Mouse (Mus musculus) stomach, postnatal 0 days (tissue): ENCODE results near the gene Myo3b. TPM values are rescaled to one million over a fixed set of nuclear protein-coding genes. Genes with fewer than 3 reads are reported as not detected.

Source experiments
- ATAC-seq: fragments of 200-750 bp; cut with Nextera tagmentation; 2 replicates; pipeline ENCODE4 v1.8.0; 2017; ENCODE audit not compliant: low FRiP score, low TSS enrichment
- DNase-seq: peaks from one replicate; pipeline ENCODE4 v3.0.0-alpha.2; 2016; ENCODE audit warnings: low spot score
- H3K27ac ChIP-seq: fragments of 300-500 bp; sonication (generic); replicated peaks from 2 replicates; pipeline ENCODE4 v1.5.1; 2014; ENCODE audit warnings: mild to moderate bottlenecking, control low read depth
- H3K27me3 ChIP-seq: fragments of 300-500 bp; sonication (generic); 2 replicates; pipeline ENCODE4 v1.6.1; 2014; ENCODE audit warnings: low read length; ENCODE audit not compliant: control insufficient read depth, insufficient read depth
- H3K36me3 ChIP-seq: fragments of 300-500 bp; sonication (generic); 2 replicates; pipeline ENCODE4 v1.6.1; 2014; ENCODE audit warnings: low read length, mixed read lengths; ENCODE audit not compliant: control insufficient read depth, insufficient read depth
- H3K4me1 ChIP-seq: fragments of 300-500 bp; sonication (generic); replicated peaks from 2 replicates; pipeline ENCODE4 v1.6.1; 2014; ENCODE audit warnings: antibody characterized with exemption; ENCODE audit not compliant: control insufficient read depth, insufficient read depth
- H3K4me2 ChIP-seq: fragments of 300-500 bp; sonication (generic); replicated peaks from 2 replicates; pipeline ENCODE4 v1.6.1; 2014; ENCODE audit warnings: low read depth, mild to moderate bottlenecking, control low read depth, moderate library complexity
- H3K4me3 ChIP-seq: fragments of 300-500 bp; sonication (generic); 2 replicates; pipeline ENCODE4 v1.5.1; 2014; ENCODE audit warnings: low read depth, low read length, control low read depth
- H3K9ac ChIP-seq: fragments of 300-500 bp; sonication (generic); 2 replicates; pipeline ENCODE4 v1.6.1; 2014; ENCODE audit warnings: mild to moderate bottlenecking, low read length, control low read depth, mixed read lengths
- H3K9me3 ChIP-seq: fragments of 300-500 bp; sonication (generic); 2 replicates; pipeline ENCODE4 v1.6.1; 2016; ENCODE audit warnings: low read length; ENCODE audit not compliant: control insufficient read depth
- CTCF ChIP-seq: IDR thresholded peaks from 2 replicates; pipeline ENCODE4 v1.5.1; 2016; ENCODE audit warnings: antibody characterized with exemption, low read depth, mild to moderate bottlenecking, moderate library complexity
- EP300 ChIP-seq: optimal IDR thresholded peaks from 2 replicates; pipeline ENCODE3; 2016; ENCODE audit warnings: antibody characterized with exemption
- WGBS: fragments of 180-500 bp; shearing (Covaris S2); extraction: QIAGEN DNeasy Blood & Tissue Kit; methylation state at CpG from one replicate; pipeline ENCODE4 v1.1.7; 2014; 5-methylcytosine and 5-hydroxymethylcytosine counted together
- polyA plus RNA-seq: library from polyadenylated mRNA; unstranded; fragments of >200 nt; fragmentation: Nextera tagmentation; extraction: Ambion mirVana; gene quantifications from 2 replicates; pipeline ENCODE4 v1.2.1, GENCODE M21; 2015

The Myo3b gene
- polyA plus RNA-seq, 1 experiment from 2014 or later: 0.21 TPM

DNA sequence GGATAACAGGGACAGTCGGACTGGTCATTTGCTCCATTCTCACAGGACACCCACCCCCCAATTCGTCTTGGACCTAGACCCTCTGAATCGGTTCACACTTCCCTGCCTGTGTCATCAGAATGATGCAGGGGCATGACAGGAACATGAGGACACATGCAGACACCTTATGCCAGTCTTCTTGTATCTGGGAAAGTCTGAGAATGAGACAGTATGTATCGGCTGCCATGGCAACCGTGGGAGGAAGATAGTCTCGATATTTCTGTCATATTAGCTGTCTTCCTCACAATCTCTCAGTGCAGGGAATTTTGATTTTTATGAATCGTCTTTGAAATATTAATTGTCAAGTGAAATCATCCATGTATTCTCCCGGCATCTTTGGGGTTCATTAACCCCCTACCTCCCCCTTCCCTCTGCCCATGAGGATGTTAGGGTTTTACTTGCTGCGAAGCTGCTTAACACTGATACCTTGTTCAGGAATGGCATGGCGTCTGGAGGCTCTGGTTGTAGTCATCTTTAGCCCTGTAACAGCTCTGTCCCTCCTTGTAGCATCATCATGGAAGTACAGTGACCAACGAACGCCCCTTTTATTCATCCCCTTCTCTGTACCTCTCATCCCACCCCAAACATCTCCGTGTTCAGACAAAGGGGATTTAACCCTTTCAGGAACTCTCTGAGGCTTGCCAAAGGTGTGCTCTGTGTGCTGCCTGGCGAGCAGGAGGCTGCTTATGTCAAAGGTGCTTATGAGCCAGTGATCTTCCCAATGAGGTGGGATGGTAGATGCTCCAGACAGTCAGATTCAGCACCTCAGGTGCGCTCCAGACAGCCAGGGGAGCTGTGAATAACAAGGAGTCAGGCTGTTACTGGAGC is 58.5 kb downstream of the Myo3b start:
- TF ChIP-seq CTCF (no peak), EP300 (no peak)
- Histone ChIP-seq H3K4me1 (no peaks in the 10 kb centered on the region), H3K9ac (no peak overlapping the region), H3K27ac (no peak overlapping the region), H3K36me3 (no peaks in the 10 kb centered on the region), H3K4me3 (no peak overlapping the region), H3K9me3 (no peaks in the 10 kb centered on the region), H3K27me3 (no peaks in the 10 kb centered on the region), H3K4me2 (no peak overlapping the region)
- DNase-seq: no peak
- no peak for ATAC-seq
- WGBS: 79% methylated on average over 15 of the region's 15 CpGs

- TF ChIP-seq CTCF (no peak), EP300 (no peak)
- 72% methylated on average over 4 of the region's 4 CpGs for WGBS
- Histone ChIP-seq H3K4me1 (no peaks in the 10 kb centered on the region), H3K27ac (no peak overlapping the region), H3K9me3 (no peaks in the 10 kb centered on the region), H3K36me3 (no peaks in the 10 kb centered on the region), H3K4me2 (no peak overlapping the region), H3K4me3 (no peak overlapping the region), H3K27me3 (no peaks in the 10 kb centered on the region), H3K9ac (no peak overlapping the region)
- DNase-seq (no peak), ATAC-seq (no peak)
Measured at GRCm38 (mm10) chr2:70099459-70099858, 60.5 kb downstream of the Myo3b start.

DNA sequence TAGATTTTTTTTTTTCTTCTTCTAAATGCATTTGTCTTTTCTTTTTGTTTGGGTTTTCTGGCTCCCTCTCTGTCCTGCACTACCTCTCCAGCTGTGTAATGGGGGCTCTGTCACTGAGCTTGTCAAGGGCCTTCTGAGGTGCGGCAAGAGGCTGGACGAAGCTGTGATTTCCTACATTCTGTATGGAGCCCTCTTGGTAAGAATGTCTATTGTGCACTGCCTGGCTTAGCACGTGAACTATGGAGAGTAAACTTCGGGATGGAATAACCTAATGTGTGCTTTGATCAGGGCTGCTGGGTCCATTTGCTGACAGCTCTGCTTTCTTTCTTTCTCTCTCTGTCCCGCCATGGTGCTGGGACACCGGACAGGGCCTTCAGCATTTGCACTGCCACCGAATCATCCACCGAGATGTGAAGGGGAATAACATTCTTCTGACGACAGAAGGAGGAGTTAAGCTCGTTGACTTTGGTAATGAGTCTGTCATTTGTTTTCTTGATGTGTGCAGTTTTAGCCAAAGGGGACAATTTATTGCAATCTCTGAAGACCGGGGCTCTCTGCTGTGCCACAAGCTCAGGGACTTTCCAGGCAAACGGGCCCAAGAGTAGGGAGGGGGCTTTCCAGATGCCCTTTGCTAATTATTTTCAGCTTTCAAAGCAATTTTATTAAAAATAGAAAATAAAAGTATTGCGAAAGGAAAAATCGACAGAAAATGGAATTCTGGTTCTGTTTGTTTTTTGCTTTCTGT is 66.5 kb downstream of the Myo3b start:
- 61% methylated on average over 14 of the region's 14 CpGs for WGBS
- Histone ChIP-seq H3K9me3 (no peaks in the 10 kb centered on the region), H3K9ac (no peak overlapping the region), H3K4me2 (no peak overlapping the region), H3K27ac (no peak overlapping the region), H3K27me3 (no peaks in the 10 kb centered on the region), H3K36me3 (no peaks in the 10 kb centered on the region), H3K4me3 (no peak overlapping the region), H3K4me1 (no peaks in the 10 kb centered on the region)
- ATAC-seq (no peak), DNase-seq (no peak)
- no peak for TF ChIP-seq EP300
- no peak for TF ChIP-seq CTCF

- 33% methylated on average over 7 of the region's 7 CpGs for WGBS
- H3K9ac ChIP-seq: no peak overlapping the region
- no peak overlapping the region for H3K27ac ChIP-seq
- no peaks in the 10 kb centered on the region for H3K4me1 ChIP-seq
- no peak overlapping the region for H3K4me3 ChIP-seq
- DNase-seq (peak; percentile 43), ATAC-seq (no peak)
- no peaks in the 10 kb centered on the region for H3K27me3 ChIP-seq
- TF ChIP-seq EP300: no peak
- no peak for TF ChIP-seq CTCF
- no peaks in the 10 kb centered on the region for H3K36me3 ChIP-seq
- H3K9me3 ChIP-seq: no peaks in the 10 kb centered on the region
- no peak overlapping the region for H3K4me2 ChIP-seq
Measured at GRCm38 (mm10) chr2:70109010-70109409, 70.1 kb downstream of the Myo3b start.

GRCm38 (mm10) chr2:70113798-70114782 is 75.2 kb downstream of the Myo3b start:
- TF ChIP-seq CTCF (no peak), EP300 (no peak)
- 57% methylated on average over 12 of the region's 12 CpGs for WGBS
- no peak for ATAC-seq
- Histone ChIP-seq H3K4me1 (no peaks in the 10 kb centered on the region), H3K36me3 (no peaks in the 10 kb centered on the region), H3K9ac (no peak overlapping the region), H3K4me3 (no peak overlapping the region), H3K27me3 (no peaks in the 10 kb centered on the region), H3K9me3 (no peaks in the 10 kb centered on the region), H3K27ac (no peak overlapping the region), H3K4me2 (no peak overlapping the region)
- no peak for DNase-seq
